8 mouse cellular contexts compared by ENCODE assay signal in genomic region chr6:125215148-125215954, GRCm38 (mm10). TPM values are rescaled to one million over a fixed set of nuclear protein-coding genes. Genes with fewer than 3 reads are reported as not detected.
DNase-seq lines count a peak whose midpoint lies in the region; ATAC-seq and TF ChIP-seq lines count a peak whose summit lies in the region.

Vamp1 (plus strand) TSS chr6:125215551.

- H3K27ac ChIP-seq in forebrain, embryonic 12.5 days: peak within 1 kb of the TSS; percentile 67
- peak within 1 kb of the TSS; percentile 79 for H3K27ac ChIP-seq in heart, postnatal 0 days (ENCODE audit: low read depth)
- H3K27ac ChIP-seq in liver, embryonic 16.5 days (ENCODE audit: low read length): peak within 1 kb of the TSS; percentile 80
- peak within 1 kb of the TSS; percentile 83 for H3K27ac ChIP-seq in neural tube, embryonic 13.5 days (replicated peaks)
- peak within 1 kb of the TSS; percentile 76 for H3K27ac ChIP-seq in testis, adult 2 months (ENCODE audit: control insufficient read depth, insufficient read depth, low read depth, low read length)

- DNase-seq in c-Kit-positive CD71-positive TER-119-positive erythroid progenitor cells, embryonic 14.5 days (ENCODE audit: low spot score): peak; percentile 97
- DNase-seq in heart, postnatal 0 days (ENCODE audit: low spot score): peak; percentile 99
- DNase-seq in kidney, postnatal 4 days: peak; percentile 94 to 96

- peaks cover 24% of the 10 kb centered on the region for H3K27me3 ChIP-seq in E14TG2a.4 (ENCODE audit: insufficient read depth, low read length)
- H3K27me3 ChIP-seq in forebrain, embryonic 12.5 days: peaks cover 29% of the 10 kb centered on the region
- no peaks in the 10 kb centered on the region for H3K27me3 ChIP-seq in heart, postnatal 0 days (ENCODE audit: control insufficient read depth, insufficient read depth, low read length)
- H3K27me3 ChIP-seq in liver, embryonic 16.5 days (ENCODE audit: control insufficient read depth, insufficient read depth, low read depth, low read length): peaks cover 10% of the 10 kb centered on the region
- H3K27me3 ChIP-seq in neural tube, embryonic 13.5 days: peaks cover 30% of the 10 kb centered on the region
- no peaks in the 10 kb centered on the region for H3K27me3 ChIP-seq in testis, adult 2 months (ENCODE audit: control insufficient read depth, insufficient read depth, low read length)

- TF ChIP-seq EP300 in heart, postnatal 0 days (IDR thresholded peaks at IDR 0.05; ENCODE audit: low read depth): no peak

- H3K4me3 ChIP-seq in E14TG2a.4 (replicated peaks; ENCODE audit: low read length): peak within 1 kb of the TSS; percentile 95
- H3K4me3 ChIP-seq in forebrain, embryonic 12.5 days (replicated peaks): peak within 1 kb of the TSS; percentile 73
- peak within 1 kb of the TSS; percentile 69 for H3K4me3 ChIP-seq in heart, postnatal 0 days (ENCODE audit: low read depth, low read length)
- peak within 1 kb of the TSS; percentile 83 for H3K4me3 ChIP-seq in liver, embryonic 16.5 days (ENCODE audit: low read depth, low read length)
- H3K4me3 ChIP-seq in neural tube, embryonic 13.5 days: peak within 1 kb of the TSS; percentile 71
- H3K4me3 ChIP-seq in testis, adult 2 months (ENCODE audit: control insufficient read depth, low read depth, low read length): peak within 1 kb of the TSS; percentile 92

- peak within 1 kb of the TSS; percentile 96 for H3K4me2 ChIP-seq in forebrain, embryonic 12.5 days
- H3K4me2 ChIP-seq in heart, postnatal 0 days (ENCODE audit: low read depth, low read length): peak within 1 kb of the TSS; percentile 78
- peak within 1 kb of the TSS; percentile 98 for H3K4me2 ChIP-seq in liver, embryonic 16.5 days (ENCODE audit: low read depth, low read length)
- H3K4me2 ChIP-seq in neural tube, embryonic 13.5 days: peak within 1 kb of the TSS; percentile 92

- no peaks in the 10 kb centered on the region for H3K9me3 ChIP-seq in E14TG2a.4 (ENCODE audit: low read length)
- H3K9me3 ChIP-seq in forebrain, embryonic 12.5 days: no peaks in the 10 kb centered on the region
- no peaks in the 10 kb centered on the region for H3K9me3 ChIP-seq in heart, postnatal 0 days (replicated peaks; ENCODE audit: control insufficient read depth, low read length)
- no peaks in the 10 kb centered on the region for H3K9me3 ChIP-seq in liver, embryonic 16.5 days (replicated peaks; ENCODE audit: control insufficient read depth, low read length)
- H3K9me3 ChIP-seq in neural tube, embryonic 13.5 days: no peaks in the 10 kb centered on the region

- ATAC-seq in forebrain, embryonic 12.5 days (ENCODE audit: low FRiP score): peak; percentile 96
- ATAC-seq in heart, postnatal 0 days (ENCODE audit: insufficient read depth, low read depth): peak; percentile 96
- peak; percentile 94 for ATAC-seq in liver, embryonic 16.5 days (ENCODE audit: low read depth)
- ATAC-seq in neural tube, embryonic 13.5 days (ENCODE audit: low read depth): peak; percentile 98

- TF ChIP-seq CTCF in E14TG2a.4 (conservative IDR thresholded peaks at IDR 0.05; ENCODE audit: low read length): no peak
- no peak for TF ChIP-seq CTCF in heart, postnatal 0 days (IDR thresholded peaks at IDR 0.05; ENCODE audit: low read depth)
- no peak for TF ChIP-seq CTCF in testis, adult 2 months (IDR thresholded peaks at IDR 0.05; ENCODE audit: control insufficient read depth, insufficient read depth, insufficient replicate concordance, low read depth, low read length)

- peaks cover 26% of the 10 kb centered on the region for H3K4me1 ChIP-seq in E14TG2a.4 (replicated peaks; ENCODE audit: low read depth, low read length)
- H3K4me1 ChIP-seq in forebrain, embryonic 12.5 days: peaks cover 10% of the 10 kb centered on the region
- H3K4me1 ChIP-seq in heart, postnatal 0 days (ENCODE audit: control insufficient read depth, insufficient read depth): peaks cover 13% of the 10 kb centered on the region; the same call in 1 of the 2 replicates
- peaks cover 10% of the 10 kb centered on the region for H3K4me1 ChIP-seq in liver, embryonic 16.5 days (ENCODE audit: control insufficient read depth, low read depth, low read length)
- H3K4me1 ChIP-seq in neural tube, embryonic 13.5 days (replicated peaks): peaks cover 13% of the 10 kb centered on the region
- peaks cover 7% of the 10 kb centered on the region for H3K4me1 ChIP-seq in testis, adult 2 months (ENCODE audit: control insufficient read depth, insufficient read depth, low read length)

- peak within 1 kb of the TSS; percentile 90 for H3K9ac ChIP-seq in forebrain, embryonic 12.5 days
- H3K9ac ChIP-seq in heart, postnatal 0 days (replicated peaks; ENCODE audit: low read depth, low read length): peak within 1 kb of the TSS; percentile 60
- H3K9ac ChIP-seq in liver, embryonic 16.5 days (ENCODE audit: low read depth, low read length): peak within 1 kb of the TSS; percentile 82
- H3K9ac ChIP-seq in neural tube, embryonic 13.5 days: peak within 1 kb of the TSS; percentile 90

- peak; percentile 94 for TF ChIP-seq POLR2A in testis, adult 2 months (IDR thresholded peaks at IDR 0.05; ENCODE audit: control insufficient read depth, low read depth, low read length)

- WGBS in forebrain, embryonic 12.5 days: 0% methylated on average over 48 of the region's 48 CpGs
- under 1% methylated on average over 48 of the region's 48 CpGs for WGBS in heart, postnatal 0 days
- WGBS in liver, embryonic 16.5 days (ENCODE audit: insufficient replicate concordance): under 1% methylated on average over 48 of the region's 48 CpGs
- WGBS in neural tube, embryonic 13.5 days: under 1% methylated on average over 48 of the region's 48 CpGs

- H3K36me3 ChIP-seq in E14TG2a.4 (ENCODE audit: insufficient read depth, low read length): peaks cover 11% of the 10 kb centered on the region
- H3K36me3 ChIP-seq in forebrain, embryonic 12.5 days (replicated peaks): 0 out of 2 replicates have a peak, but pooled peaks cover 5% of the 10 kb centered on the region
- H3K36me3 ChIP-seq in heart, postnatal 0 days (replicated peaks; ENCODE audit: control insufficient read depth, insufficient read depth, low read length): peaks cover 10% of the 10 kb centered on the region
- no peaks in the 10 kb centered on the region for H3K36me3 ChIP-seq in liver, embryonic 16.5 days (ENCODE audit: control insufficient read depth, insufficient read depth)
- 0 out of 2 replicates have a peak, but pooled peaks cover 6% of the 10 kb centered on the region for H3K36me3 ChIP-seq in neural tube, embryonic 13.5 days
- 0 out of 2 replicates have a peak, but pooled peaks cover 1% of the 10 kb centered on the region for H3K36me3 ChIP-seq in testis, adult 2 months (ENCODE audit: control insufficient read depth, insufficient read depth, low read length)

RNA-seq across cellular contexts. Expression of gene Vamp1, which starts in this region (rescaled TPM):
- polyA plus RNA-seq in forebrain, embryonic 12.5 days (2016; fragmentation: Nextera tagmentation; extraction: Ambion mirVana): 5.5 and 6.0 TPM in 2 replicates
- 3.6 and 8.2 TPM in 2 replicates for total RNA-seq in heart, postnatal 0 days (2014; rRNA removed; ENCODE audit: low replicate concordance)
- polyA plus RNA-seq in heart, postnatal 0 days (2015; fragmentation: Nextera tagmentation; extraction: Ambion mirVana): 5.0 and 5.4 TPM in 2 replicates
- polyA plus RNA-seq in liver, embryonic 16.5 days (2015; fragmentation: Nextera tagmentation; extraction: Ambion mirVana): 1.5 and 1.8 TPM in 2 replicates
- 16.2 and 17.1 TPM in 2 replicates for polyA plus RNA-seq in neural tube, embryonic 13.5 days (2015; fragmentation: Nextera tagmentation; extraction: Ambion mirVana)
- polyA plus RNA-seq in testis, adult 2 months (2012; rRNA removed): 10.3 and 11.3 TPM in 2 replicates

Comparison
In these comparisons a context has a peak if more than half of its experiments do, and no peak if none do; other contexts are left out.
1. Peak in every context shown above with its lines: DNase-seq, ATAC-seq, H3K4me3 ChIP-seq and H3K27ac ChIP-seq.